Mouse (Mus musculus) kidney, embryonic 15.5 days (tissue): Measurements from ENCODE around the gene Retreg1. TPM values are rescaled to one million over a fixed set of nuclear protein-coding genes. Genes with fewer than 3 reads are reported as not detected.
A peak's percentile ranks its signal among the peaks of the same experiment; 100 is the strongest.

Source experiments
- ATAC-seq: fragments of 200-750 bp; cut with Nextera tagmentation; replicated peaks from 2 replicates; pipeline ENCODE4 v1.8.0; 2017; ENCODE audit warnings: moderate TSS enrichment; ENCODE audit not compliant: low FRiP score
- H3K27ac ChIP-seq: fragments of 300-500 bp; sonication (generic); 2 replicates; pipeline ENCODE4 v1.5.1; 2015; ENCODE audit warnings: mild to moderate bottlenecking, inconsistent platforms
- H3K27me3 ChIP-seq: fragments of 300-500 bp; sonication (generic); 2 replicates; pipeline ENCODE4 v1.6.1; 2015; ENCODE audit warnings: inconsistent platforms
- H3K36me3 ChIP-seq: fragments of 300-500 bp; sonication (generic); 2 replicates; pipeline ENCODE4 v1.6.1; 2015; ENCODE audit warnings: inconsistent platforms
- H3K4me1 ChIP-seq: fragments of 300-500 bp; sonication (generic); 2 replicates; pipeline ENCODE4 v1.6.1; 2015; ENCODE audit warnings: inconsistent platforms
- H3K4me2 ChIP-seq: fragments of 300-500 bp; sonication (generic); 2 replicates; pipeline ENCODE4 v1.6.1; 2015; ENCODE audit warnings: moderate library complexity, mild to moderate bottlenecking, inconsistent platforms
- H3K4me3 ChIP-seq: fragments of 300-500 bp; sonication (generic); replicated peaks from 2 replicates; pipeline ENCODE4 v1.5.1; 2015; ENCODE audit warnings: mild to moderate bottlenecking, inconsistent platforms
- H3K9ac ChIP-seq: fragments of 300-500 bp; sonication (generic); 2 replicates; pipeline ENCODE4 v1.6.1; 2015; ENCODE audit warnings: mild to moderate bottlenecking, inconsistent platforms
- H3K9me3 ChIP-seq: fragments of 300-500 bp; sonication (generic); replicated peaks from 2 replicates; pipeline ENCODE4 v1.6.1; 2016; ENCODE audit warnings: inconsistent platforms
- WGBS: fragments of 180-500 bp; shearing (Covaris S2); methylation state at CpG from one replicate; pipeline ENCODE4 v1.1.7; 2015; ENCODE audit warnings: mixed read lengths; 5-methylcytosine and 5-hydroxymethylcytosine counted together
- polyA plus RNA-seq: library from polyadenylated mRNA; unstranded; fragments of >200 nt; fragmentation: Nextera tagmentation; extraction: Ambion mirVana; gene quantifications from 2 replicates; pipeline ENCODE4 v1.2.1, GENCODE M21; 2015

The Retreg1 gene
- polyA plus RNA-seq, 1 experiment from 2014 or later: 16.1 TPM

DNA sequence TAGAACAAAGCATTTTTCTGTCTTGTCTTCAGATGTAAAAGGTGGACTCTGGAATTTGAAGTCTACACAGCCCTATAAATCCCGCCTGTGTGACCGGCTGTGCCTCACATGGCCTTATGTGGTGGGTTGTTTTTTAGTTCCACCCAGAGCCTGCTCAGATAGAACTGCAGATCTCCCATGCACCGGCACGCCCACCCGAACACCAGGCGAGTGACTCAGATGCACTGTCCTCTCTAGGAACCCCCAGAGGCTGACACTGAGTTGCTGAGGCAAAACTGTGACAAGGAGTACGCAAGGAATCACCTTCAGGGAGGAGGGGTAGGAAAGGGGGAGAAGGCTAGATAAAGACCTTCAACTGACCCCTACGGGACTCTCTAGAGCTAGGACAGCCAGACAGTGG, 85.0 kb downstream of the Retreg1 start:
- no peaks in the 10 kb centered on the region for H3K9me3 ChIP-seq
- no peak overlapping the region for H3K4me3 ChIP-seq
- no peak overlapping the region for H3K27ac ChIP-seq
- ATAC-seq: no peak
- H3K36me3 ChIP-seq: no peaks in the 10 kb centered on the region
- H3K4me2 ChIP-seq: no peak overlapping the region
- no peaks in the 10 kb centered on the region for H3K27me3 ChIP-seq
- 84% methylated on average over 8 of the region's 8 CpGs for WGBS
- H3K4me1 ChIP-seq: peaks cover 32% of the 10 kb centered on the region
- H3K9ac ChIP-seq: no peak overlapping the region

- H3K27ac ChIP-seq: 0 out of 2 replicates have a peak overlapping the region, but pooled peaks have one; percentile 63
- no peak for ATAC-seq
Measured at GRCm38 (mm10) chr15:25928831-25929230, 85.9 kb downstream of the Retreg1 start.

GRCm38 (mm10) chr15:25929518-25929917, 86.5 kb downstream of the Retreg1 start:
- ATAC-seq: 0 out of 2 replicates have a peak, but pooled peaks have one; percentile 26
- no peaks in the 10 kb centered on the region for H3K9me3 ChIP-seq
- peak overlapping the region; percentile 63 for H3K27ac ChIP-seq
- H3K27me3 ChIP-seq: no peaks in the 10 kb centered on the region
- no peak overlapping the region for H3K9ac ChIP-seq
- peaks cover 35% of the 10 kb centered on the region for H3K4me1 ChIP-seq
- WGBS: 15% methylated on average over 11 of the region's 11 CpGs
- H3K4me3 ChIP-seq: no peak overlapping the region
- H3K36me3 ChIP-seq: no peaks in the 10 kb centered on the region
- peak overlapping the region; percentile 10; the same call in 1 of the 2 replicates for H3K4me2 ChIP-seq

More at GRCm38 (mm10) chr15:25928831-25929230, 85.9 kb downstream of the Retreg1 start:
- peaks cover 36% of the 10 kb centered on the region for H3K4me1 ChIP-seq
- H3K36me3 ChIP-seq: no peaks in the 10 kb centered on the region
- H3K4me3 ChIP-seq: no peak overlapping the region
- H3K9me3 ChIP-seq: no peaks in the 10 kb centered on the region
- H3K27me3 ChIP-seq: no peaks in the 10 kb centered on the region
- no peak overlapping the region for H3K9ac ChIP-seq
- H3K4me2 ChIP-seq: no peak overlapping the region
- WGBS: 68% methylated on average over 5 of the region's 5 CpGs

- Histone ChIP-seq H3K9me3 (no peaks in the 10 kb centered on the region), H3K4me1 (peaks cover 35% of the 10 kb centered on the region), H3K9ac (no peak overlapping the region), H3K27ac (peak overlapping the region; percentile 63), H3K4me2 (no peak overlapping the region), H3K27me3 (no peaks in the 10 kb centered on the region), H3K4me3 (no peak overlapping the region), H3K36me3 (no peaks in the 10 kb centered on the region)
- no peak for ATAC-seq
- WGBS: 45% methylated on average over 10 of the region's 10 CpGs
Measured at GRCm38 (mm10) chr15:25929936-25930335, 87.0 kb downstream of the Retreg1 start.

DNA sequence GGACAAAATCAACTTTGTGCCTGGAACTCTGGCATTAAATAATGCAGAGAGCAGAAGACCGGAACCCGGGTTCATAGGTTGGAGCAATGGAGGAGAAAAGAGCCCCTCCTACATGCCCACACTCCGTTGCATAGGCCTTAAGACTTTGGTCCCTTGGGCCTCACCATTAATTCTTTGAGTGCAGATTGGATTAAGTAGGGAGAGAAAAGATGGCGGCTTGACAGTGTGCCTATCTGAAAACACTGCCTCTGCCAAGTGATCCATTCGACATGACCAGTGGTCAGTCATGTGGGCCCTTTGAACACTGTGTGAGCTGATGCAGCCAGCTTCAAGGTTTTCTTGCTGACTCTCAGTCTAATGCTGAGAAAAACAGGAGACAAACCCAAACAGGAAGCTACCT, 87.7 kb downstream of the Retreg1 start:
- WGBS: 76% methylated on average over 5 of the region's 5 CpGs

GRCm38 (mm10) chr15:25932497-25932896, 89.5 kb downstream of the Retreg1 start:
- H3K27me3 ChIP-seq: no peaks in the 10 kb centered on the region
- WGBS: 81% methylated on average over 9 of the region's 9 CpGs
- ATAC-seq: no peak

More for the DNA sequence above, 87.7 kb downstream of the Retreg1 start:
- no peaks in the 10 kb centered on the region for H3K36me3 ChIP-seq
- H3K4me1 ChIP-seq: peaks cover 35% of the 10 kb centered on the region
- H3K4me3 ChIP-seq: no peak overlapping the region
- H3K27ac ChIP-seq: no peak overlapping the region
- no peaks in the 10 kb centered on the region for H3K9me3 ChIP-seq
- no peak for ATAC-seq
- no peak overlapping the region for H3K4me2 ChIP-seq
- no peak overlapping the region for H3K9ac ChIP-seq
- no peaks in the 10 kb centered on the region for H3K27me3 ChIP-seq

GRCm38 (mm10) chr15:25932937-25933684, 90.1 kb downstream of the Retreg1 start:
- peak; percentile 82 for ATAC-seq

More at GRCm38 (mm10) chr15:25932497-25932896, 89.5 kb downstream of the Retreg1 start:
- Histone ChIP-seq H3K36me3 (no peaks in the 10 kb centered on the region), H3K4me1 (peaks cover 35% of the 10 kb centered on the region), H3K4me3 (no peak overlapping the region), H3K27ac (peak overlapping the region; percentile 77), H3K9ac (no peak overlapping the region), H3K9me3 (no peaks in the 10 kb centered on the region), H3K4me2 (no peak overlapping the region)

GRCm38 (mm10) chr15:25933685-25934108, 90.7 kb downstream of the Retreg1 start:
- no peaks in the 10 kb centered on the region for H3K9me3 ChIP-seq

More at GRCm38 (mm10) chr15:25932937-25933684, 90.1 kb downstream of the Retreg1 start:
- Histone ChIP-seq H3K9me3 (no peaks in the 10 kb centered on the region), H3K27me3 (no peaks in the 10 kb centered on the region), H3K36me3 (no peaks in the 10 kb centered on the region), H3K4me2 (peak overlapping the region; percentile 27; the same call in 1 of the 2 replicates), H3K9ac (no peak overlapping the region), H3K4me1 (peaks cover 35% of the 10 kb centered on the region), H3K27ac (peak overlapping the region; percentile 77), H3K4me3 (no peak overlapping the region)
- WGBS: 32% methylated on average over 16 of the region's 16 CpGs

DNA sequence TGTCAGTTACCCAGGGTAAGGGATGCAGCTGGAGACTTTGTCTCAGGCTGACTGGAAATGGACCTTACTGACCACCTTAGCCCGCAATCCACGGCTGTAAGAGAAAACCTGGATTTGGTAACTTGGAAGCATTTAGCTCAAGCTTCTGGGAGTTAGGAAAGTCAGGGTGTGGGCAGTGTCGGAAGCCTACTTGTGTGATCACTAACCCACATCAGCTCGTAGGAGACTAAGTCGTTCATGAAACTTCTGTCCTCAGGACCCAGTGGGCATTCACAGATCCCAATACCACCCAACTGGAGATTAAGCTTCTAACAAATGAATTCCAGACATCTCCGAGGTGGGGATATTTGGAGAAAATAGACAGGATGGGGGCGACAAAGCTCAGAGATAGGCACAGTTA, 91.4 kb downstream of the Retreg1 start:
- H3K4me3 ChIP-seq: no peak overlapping the region
- peaks cover 3% of the 10 kb centered on the region; the same call in 1 of the 2 replicates for H3K27me3 ChIP-seq
- no peak overlapping the region for H3K27ac ChIP-seq
- H3K4me2 ChIP-seq: no peak overlapping the region
- H3K4me1 ChIP-seq: peaks cover 32% of the 10 kb centered on the region
- H3K36me3 ChIP-seq: no peaks in the 10 kb centered on the region
- H3K9me3 ChIP-seq: no peaks in the 10 kb centered on the region
- H3K9ac ChIP-seq: no peak overlapping the region
- no peak for ATAC-seq
- 84% methylated on average over 7 of the region's 7 CpGs for WGBS

More at GRCm38 (mm10) chr15:25933685-25934108, 90.7 kb downstream of the Retreg1 start:
- peak; percentile 43; the same call in 1 of the 2 replicates for ATAC-seq
- Histone ChIP-seq H3K4me3 (no peak overlapping the region), H3K27me3 (no peaks in the 10 kb centered on the region), H3K9ac (no peak overlapping the region), H3K36me3 (no peaks in the 10 kb centered on the region), H3K4me2 (0 out of 2 replicates have a peak overlapping the region, but pooled peaks have one; percentile 27), H3K27ac (peak overlapping the region; percentile 77), H3K4me1 (peaks cover 35% of the 10 kb centered on the region)
- WGBS: 64% methylated on average over 7 of the region's 7 CpGs

- H3K4me1 ChIP-seq: peaks cover 14% of the 10 kb centered on the region
- no peak overlapping the region for H3K27ac ChIP-seq
- no peak overlapping the region for H3K4me2 ChIP-seq
- H3K4me3 ChIP-seq: no peak overlapping the region
- WGBS: 88% methylated on average over 7 of the region's 7 CpGs
- peaks cover 8% of the 10 kb centered on the region; the same call in 1 of the 2 replicates for H3K27me3 ChIP-seq
- no peak for ATAC-seq
- H3K9me3 ChIP-seq: no peaks in the 10 kb centered on the region
- no peaks in the 10 kb centered on the region for H3K36me3 ChIP-seq
- H3K9ac ChIP-seq: no peak overlapping the region
Measured at GRCm38 (mm10) chr15:25938496-25938895, 95.5 kb downstream of the Retreg1 start.

DNA sequence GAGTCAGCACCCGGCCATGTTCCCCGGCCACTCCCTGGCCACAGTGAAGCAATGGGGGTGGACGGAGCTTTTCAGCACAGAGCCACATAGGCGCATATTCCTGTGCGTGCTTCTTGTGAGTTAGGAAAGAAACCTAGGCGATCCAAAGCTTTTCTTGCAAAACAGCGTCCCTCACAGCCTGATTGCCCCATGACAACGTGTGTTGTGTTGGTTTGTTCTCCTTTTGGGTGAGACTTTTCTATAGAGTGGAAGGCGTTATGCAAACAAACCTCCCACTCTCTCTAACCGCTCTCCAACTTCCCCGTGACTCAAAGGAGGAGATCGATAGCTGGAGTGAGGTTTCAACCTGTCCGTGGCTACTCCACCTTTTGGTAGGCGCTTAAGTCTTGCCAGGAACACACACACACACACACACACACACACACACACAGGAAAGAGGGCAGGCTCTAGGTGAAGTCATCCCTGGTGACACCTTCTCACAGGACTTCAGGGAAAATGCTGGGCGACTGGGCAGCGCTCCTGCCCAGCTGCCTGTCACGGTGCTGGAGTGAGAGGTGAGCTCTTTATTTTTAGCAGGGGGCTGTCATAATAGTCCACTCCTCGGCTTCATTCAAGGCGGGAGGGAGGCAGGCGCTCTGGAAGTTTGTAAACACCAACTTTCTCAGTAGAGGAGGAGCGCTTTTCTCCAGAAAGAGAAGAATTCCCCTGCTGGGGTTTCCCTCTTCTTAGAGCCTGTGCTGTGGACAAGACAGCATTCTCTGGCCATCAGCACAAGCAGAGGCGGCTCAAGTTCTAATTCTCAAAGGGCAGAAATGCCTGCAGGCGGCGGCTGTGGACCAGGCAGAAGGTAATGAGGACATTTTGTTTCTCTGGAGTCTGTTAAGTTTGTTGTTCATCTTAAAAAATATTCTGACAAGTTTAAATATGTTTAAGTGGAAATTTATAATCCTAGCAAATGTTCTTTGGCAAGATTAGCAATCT, 97.7 kb downstream of the Retreg1 start:
- Histone ChIP-seq H3K9ac (no peak overlapping the region), H3K27ac (peak overlapping the region; percentile 10; the same call in 1 of the 2 replicates)
- ATAC-seq: peak; percentile 57

More for the DNA sequence above, 97.7 kb downstream of the Retreg1 start:
- H3K9me3 ChIP-seq: no peaks in the 10 kb centered on the region
- peaks cover 8% of the 10 kb centered on the region; the same call in 1 of the 2 replicates for H3K27me3 ChIP-seq
- peak overlapping the region; percentile 52 for H3K4me2 ChIP-seq
- peaks cover 9% of the 10 kb centered on the region for H3K4me1 ChIP-seq
- 28% methylated on average over 24 of the region's 24 CpGs for WGBS
- H3K4me3 ChIP-seq: peak overlapping the region; percentile 24
- H3K36me3 ChIP-seq: no peaks in the 10 kb centered on the region
